Mouse (Mus musculus) thymus, adult 2 months (tissue): ENCODE results near the gene Wwc2.

Source experiments
- CTCF ChIP-seq: fragments of 200-500 bp; IDR thresholded peaks from 2 replicates; pipeline ENCODE4 v1.5.1; 2012; ENCODE audit warnings: mild to moderate bottlenecking, control low read depth, low read length, moderate library complexity, borderline replicate concordance; ENCODE audit not compliant: control insufficient read depth, poor library complexity, insufficient read depth; ENCODE audit errors: extremely low read depth
- POLR2A ChIP-seq: fragments of 200-500 bp; IDR thresholded peaks from 2 replicates; pipeline ENCODE4 v1.6.1; 2012; ENCODE audit warnings: mild to moderate bottlenecking, low read length, control low read depth, moderate library complexity; ENCODE audit not compliant: control insufficient read depth, poor library complexity, insufficient read depth; ENCODE audit errors: extremely low read depth

GRCm38 (mm10) chr8:47902704-47903103, 88.0 kb downstream of the Wwc2 start:
- TF ChIP-seq CTCF (no peak), POLR2A (no peak)
